Mouse (Mus musculus) liver, adult 2 months (tissue): ENCODE measurements around the gene Creb5. TPM values are rescaled to one million over a fixed set of nuclear protein-coding genes. Genes with fewer than 3 reads are reported as not detected.

Experiments
- DNase-seq: peaks from one replicate; pipeline ENCODE4 v3.0.0-alpha.2; 2011; ENCODE audit warnings: low read depth, low spot score; ENCODE audit errors: extremely low read depth
- H3K27ac ChIP-seq: fragments of 200-500 bp; replicated peaks from 2 replicates; pipeline ENCODE4 v1.5.1; 2012; ENCODE audit warnings: low read depth, mild to moderate bottlenecking, control low read depth, inconsistent platforms, low read length; ENCODE audit not compliant: insufficient read depth
- H3K27me3 ChIP-seq: fragments of 200-500 bp; 2 replicates; pipeline ENCODE4 v1.6.1; 2012; ENCODE audit warnings: mild to moderate bottlenecking, moderate library complexity, low read length, inconsistent platforms; ENCODE audit not compliant: control insufficient read depth, insufficient read depth
- H3K36me3 ChIP-seq: fragments of 200-500 bp; 2 replicates; pipeline ENCODE4 v1.6.1; 2012; ENCODE audit warnings: low read length, inconsistent platforms; ENCODE audit not compliant: control insufficient read depth, insufficient read depth
- H3K4me1 ChIP-seq: fragments of 200-500 bp; 2 replicates; pipeline ENCODE4 v1.6.1; 2011; ENCODE audit warnings: low read length; ENCODE audit not compliant: control insufficient read depth, insufficient read depth
- H3K4me3 ChIP-seq: fragments of 200-500 bp; 2 replicates; pipeline ENCODE4 v1.5.1; 2011; ENCODE audit warnings: low read depth, mild to moderate bottlenecking, control low read depth, low read length, moderate library complexity; ENCODE audit not compliant: insufficient read depth
- H3K79me2 ChIP-seq: fragments of 200-500 bp; 2 replicates; pipeline ENCODE4 v1.6.1; 2012; ENCODE audit warnings: inconsistent platforms, mild to moderate bottlenecking, low read length, moderate library complexity; ENCODE audit not compliant: control insufficient read depth, insufficient read depth
- H3K9ac ChIP-seq: fragments of 200-500 bp; 2 replicates; pipeline ENCODE4 v1.6.1; 2012; ENCODE audit warnings: low read depth, mild to moderate bottlenecking, control low read depth, inconsistent platforms, low read length
- CTCF ChIP-seq: fragments of 200-500 bp; IDR thresholded peaks from 2 replicates; pipeline ENCODE4 v1.5.1; 2011; ENCODE audit warnings: low read depth, low read length, control low read depth
- POLR2A ChIP-seq: fragments of 200-500 bp; IDR thresholded peaks from 2 replicates; pipeline ENCODE4 v1.6.1; 2011; ENCODE audit warnings: low read length, control low read depth; ENCODE audit not compliant: insufficient read depth; ENCODE audit errors: extremely low read depth
- WGBS: fragments of 180-500 bp; shearing (Covaris S2); methylation state at CpG from one replicate; pipeline ENCODE4 v1.1.7; 2018; 5-methylcytosine and 5-hydroxymethylcytosine counted together
- polyA plus RNA-seq: library from polyadenylated mRNA; depleted of rRNA; stranded (reverse); fragments of >200 nt; gene quantifications from 2 replicates; pipeline ENCODE4 v1.2.3, GENCODE M21; 2012
- total RNA-seq: library from RNA; depleted of rRNA; stranded (reverse); fragments of >200 nt; gene quantifications from 2 replicates; pipeline ENCODE4 v1.2.3, GENCODE M21; 2014

Gene Creb5
- total and polyA plus RNA-seq, 2 experiments, result 0.02 to 0.18 TPM

- H3K27me3 ChIP-seq, result no peaks in the 10 kb centered on the region; the same call in 1 of the 2 replicates
- H3K79me2 ChIP-seq, result no peaks in the 10 kb centered on the region
- H3K27ac ChIP-seq, result no peak overlapping the region
- no peak for TF ChIP-seq POLR2A
- TF ChIP-seq CTCF, result no peak
- H3K4me3 ChIP-seq, result no peak overlapping the region
- H3K4me1 ChIP-seq, result no peaks in the 10 kb centered on the region
- H3K9ac ChIP-seq, result no peak overlapping the region
- DNase-seq, result no peak
- no peaks in the 10 kb centered on the region for H3K36me3 ChIP-seq
- 85% methylated on average over 7 of the region's 7 CpGs for WGBS
Measured at GRCm38 (mm10) chr6:53635453-53635852, 348.4 kb downstream of the Creb5 start.

GRCm38 (mm10) chr6:53637356-53638351 lies 350.6 kb downstream of the Creb5 start:
- TF ChIP-seq POLR2A, result no peak
- no peak for TF ChIP-seq CTCF
- Histone ChIP-seq H3K79me2 (no peaks in the 10 kb centered on the region), H3K36me3 (no peaks in the 10 kb centered on the region), H3K27me3 (no peaks in the 10 kb centered on the region; the same call in none of the 2 replicates), H3K27ac (no peak overlapping the region), H3K4me1 (no peaks in the 10 kb centered on the region), H3K9ac (no peak overlapping the region), H3K4me3 (no peak overlapping the region)
- no peak for DNase-seq
- WGBS, result 84% methylated on average over 13 of the region's 13 CpGs

- H3K27ac ChIP-seq, result no peak overlapping the region
- no peak for DNase-seq
- no peaks in the 10 kb centered on the region; the same call in none of the 2 replicates for H3K27me3 ChIP-seq
- no peaks in the 10 kb centered on the region for H3K79me2 ChIP-seq
- TF ChIP-seq POLR2A (no peak), CTCF (no peak)
- no peak overlapping the region for H3K9ac ChIP-seq
- 91% methylated on average over 30 of the region's 30 CpGs for WGBS
- H3K36me3 ChIP-seq, result no peaks in the 10 kb centered on the region
- H3K4me1 ChIP-seq, result peaks cover 3% of the 10 kb centered on the region; the same call in 1 of the 2 replicates
- H3K4me3 ChIP-seq, result no peak overlapping the region
Measured at GRCm38 (mm10) chr6:53641633-53642605, 354.8 kb downstream of the Creb5 start.

- no peak overlapping the region for H3K27ac ChIP-seq
- TF ChIP-seq POLR2A, result no peak
- no peak for TF ChIP-seq CTCF
- DNase-seq, result no peak
- peaks cover 3% of the 10 kb centered on the region; the same call in 1 of the 2 replicates for H3K4me1 ChIP-seq
- H3K79me2 ChIP-seq, result no peaks in the 10 kb centered on the region
- 93% methylated on average over 7 of the region's 7 CpGs for WGBS
- H3K27me3 ChIP-seq, result no peaks in the 10 kb centered on the region; the same call in none of the 2 replicates
- no peaks in the 10 kb centered on the region for H3K36me3 ChIP-seq
- H3K4me3 ChIP-seq, result no peak overlapping the region
- H3K9ac ChIP-seq, result no peak overlapping the region
Measured at GRCm38 (mm10) chr6:53642826-53643356, 355.8 kb downstream of the Creb5 start.

GRCm38 (mm10) chr6:53643481-53643880 lies 356.4 kb downstream of the Creb5 start:
- Histone ChIP-seq H3K4me1 (peaks cover 3% of the 10 kb centered on the region; the same call in 1 of the 2 replicates), H3K9ac (no peak overlapping the region), H3K79me2 (no peaks in the 10 kb centered on the region), H3K4me3 (no peak overlapping the region), H3K27ac (no peak overlapping the region), H3K36me3 (no peaks in the 10 kb centered on the region), H3K27me3 (no peaks in the 10 kb centered on the region; the same call in none of the 2 replicates)
- no peak for DNase-seq
- TF ChIP-seq CTCF (no peak), POLR2A (no peak)
- 77% methylated on average over 5 of the region's 5 CpGs for WGBS
